Mouse (Mus musculus): ENCODE measurements at regions not wholly inside any gene's neighbourhood (a gene's known extent, or its start where the extent isn't known, plus 50 kb on each side); places are given as distances from the start of the nearest gene placed in this dataset.
A peak's percentile ranks its signal among the peaks of the same experiment; 100 is the strongest.

GRCm38 (mm10) chr6:94987427-94987826 is 129.6 kb upstream of the Kbtbd8 start:
- Histone ChIP-seq H3K9me3 (ENCODE audit: control insufficient read depth, low read length) (no peaks in the 10 kb centered on the region), H3K4me3 (ENCODE audit: insufficient read depth in 1 of 2, low read depth in 2 of 2, low read length in 2 of 2) (no peak overlapping the region), H3K27me3 (ENCODE audit: control insufficient read depth, insufficient read depth, low read length) (no peaks in the 10 kb centered on the region; the same call in 1 of the 2 replicates), H3K9ac (replicated peaks) (no peak overlapping the region), H3K4me1 (replicated peaks; ENCODE audit: control insufficient read depth in 2 of 2, insufficient read depth in 2 of 2, low read length in 1 of 2) (no peaks in the 10 kb centered on the region), H3K27ac (no peak overlapping the region), H3K36me3 (replicated peaks; ENCODE audit: control insufficient read depth, insufficient read depth, low read depth) (no peaks in the 10 kb centered on the region), H3K4me2 (ENCODE audit: low read depth) (no peak overlapping the region)
- TF ChIP-seq EP300 (IDR thresholded peaks at IDR 0.05; ENCODE audit: low read depth) (no peak), CTCF (IDR thresholded peaks at IDR 0.05; ENCODE audit: low read depth) (no peak)
- no peak for DNase-seq (ENCODE audit: low read depth in 3 of 3, low spot score in 3 of 3)
- ATAC-seq (ENCODE audit: insufficient read depth) = no peak
- WGBS (ENCODE audit: insufficient replicate concordance) = 36% methylated on average over 5 of the region's 5 CpGs

GRCm38 (mm10) chr6:94986346-94986745 is 130.7 kb upstream of the Kbtbd8 start:
- H3K27me3 ChIP-seq (ENCODE audit: control insufficient read depth, insufficient read depth, low read length) = no peaks in the 10 kb centered on the region; the same call in 1 of the 2 replicates
- no peak overlapping the region for H3K4me2 ChIP-seq (ENCODE audit: low read depth)
- H3K4me3 ChIP-seq (ENCODE audit: insufficient read depth in 1 of 2, low read depth in 2 of 2, low read length in 2 of 2) = no peak overlapping the region
- WGBS (ENCODE audit: insufficient replicate concordance) = 21% methylated on average over 4 of the region's 4 CpGs
- TF ChIP-seq CTCF (IDR thresholded peaks at IDR 0.05; ENCODE audit: low read depth) = peak; percentile 50; the same call in 1 of the 2 replicates
- TF ChIP-seq EP300 (IDR thresholded peaks at IDR 0.05; ENCODE audit: low read depth) = no peak
- H3K9ac ChIP-seq (replicated peaks) = no peak overlapping the region
- no peak overlapping the region for H3K27ac ChIP-seq
- no peaks in the 10 kb centered on the region for H3K4me1 ChIP-seq (replicated peaks; ENCODE audit: control insufficient read depth in 2 of 2, insufficient read depth in 2 of 2, low read length in 1 of 2)
- ATAC-seq (ENCODE audit: insufficient read depth) = no peak
- no peaks in the 10 kb centered on the region for H3K36me3 ChIP-seq (replicated peaks; ENCODE audit: control insufficient read depth, insufficient read depth, low read depth)
- H3K9me3 ChIP-seq (ENCODE audit: control insufficient read depth, low read length) = no peaks in the 10 kb centered on the region
- no peak for DNase-seq (ENCODE audit: low read depth in 3 of 3, low spot score in 3 of 3)

- Histone ChIP-seq H3K27me3 (ENCODE audit: control insufficient read depth, insufficient read depth, low read length) (no peaks in the 10 kb centered on the region; the same call in 1 of the 2 replicates), H3K4me2 (ENCODE audit: low read depth) (no peak overlapping the region), H3K36me3 (replicated peaks; ENCODE audit: control insufficient read depth, insufficient read depth, low read depth) (no peaks in the 10 kb centered on the region), H3K27ac (no peak overlapping the region), H3K4me1 (replicated peaks; ENCODE audit: control insufficient read depth in 2 of 2, insufficient read depth in 2 of 2, low read length in 1 of 2) (no peaks in the 10 kb centered on the region), H3K9ac (replicated peaks) (no peak overlapping the region), H3K4me3 (ENCODE audit: insufficient read depth in 1 of 2, low read depth in 2 of 2, low read length in 2 of 2) (no peak overlapping the region), H3K9me3 (ENCODE audit: control insufficient read depth, low read length) (no peaks in the 10 kb centered on the region)
- DNase-seq (ENCODE audit: low read depth in 3 of 3, low spot score in 3 of 3) (no peak), ATAC-seq (ENCODE audit: insufficient read depth) (no peak)
- TF ChIP-seq CTCF (IDR thresholded peaks at IDR 0.05; ENCODE audit: low read depth) (no peak), EP300 (IDR thresholded peaks at IDR 0.05; ENCODE audit: low read depth) (no peak)
- WGBS (ENCODE audit: insufficient replicate concordance) = 58% methylated on average over 3 of the region's 3 CpGs
These were observed 132.6 kb upstream of the Kbtbd8 start for GRCm38 (mm10) chr6:94984411-94984895.

GRCm38 (mm10) chr6:94968683-94969082 is 148.4 kb upstream of the Kbtbd8 start:
- 56% methylated on average over 5 of the region's 5 CpGs for WGBS (ENCODE audit: insufficient replicate concordance)
- no peak for TF ChIP-seq EP300 (IDR thresholded peaks at IDR 0.05; ENCODE audit: low read depth)
- TF ChIP-seq CTCF (IDR thresholded peaks at IDR 0.05; ENCODE audit: low read depth) = no peak

GRCm38 (mm10) chr6:94966962-94967361 is 150.1 kb upstream of the Kbtbd8 start:
- H3K4me1 ChIP-seq (replicated peaks; ENCODE audit: control insufficient read depth in 2 of 2, insufficient read depth in 2 of 2, low read length in 1 of 2) = no peaks in the 10 kb centered on the region
- no peaks in the 10 kb centered on the region for H3K27me3 ChIP-seq (ENCODE audit: control insufficient read depth, insufficient read depth, low read length)
- ATAC-seq (ENCODE audit: insufficient read depth) (no peak), DNase-seq (ENCODE audit: low read depth in 3 of 3, low spot score in 3 of 3) (peak in 1 of 3 experiments; percentile 6)
- no peak overlapping the region for H3K4me2 ChIP-seq (ENCODE audit: low read depth)
- TF ChIP-seq CTCF (IDR thresholded peaks at IDR 0.05; ENCODE audit: low read depth) (peak; percentile 37; the same call in 1 of the 2 replicates), EP300 (IDR thresholded peaks at IDR 0.05; ENCODE audit: low read depth) (no peak)
- no peaks in the 10 kb centered on the region for H3K9me3 ChIP-seq (ENCODE audit: control insufficient read depth, low read length)
- WGBS (ENCODE audit: insufficient replicate concordance) = 8% methylated on average over 3 of the region's 3 CpGs
- no peak overlapping the region for H3K9ac ChIP-seq (replicated peaks)
- no peak overlapping the region for H3K4me3 ChIP-seq (ENCODE audit: insufficient read depth in 1 of 2, low read depth in 2 of 2, low read length in 2 of 2)
- H3K27ac ChIP-seq = no peak overlapping the region
- H3K36me3 ChIP-seq (replicated peaks; ENCODE audit: control insufficient read depth, insufficient read depth, low read depth) = no peaks in the 10 kb centered on the region

More at GRCm38 (mm10) chr6:94968683-94969082, 148.4 kb upstream of the Kbtbd8 start:
- H3K36me3 ChIP-seq (replicated peaks; ENCODE audit: control insufficient read depth, insufficient read depth, low read depth) = no peaks in the 10 kb centered on the region
- no peak for ATAC-seq (ENCODE audit: insufficient read depth)
- H3K4me3 ChIP-seq (ENCODE audit: insufficient read depth in 1 of 2, low read depth in 2 of 2, low read length in 2 of 2) = no peak overlapping the region
- H3K9ac ChIP-seq (replicated peaks) = no peak overlapping the region
- no peak overlapping the region for H3K4me2 ChIP-seq (ENCODE audit: low read depth)
- H3K27me3 ChIP-seq (ENCODE audit: control insufficient read depth, insufficient read depth, low read length) = no peaks in the 10 kb centered on the region
- no peaks in the 10 kb centered on the region for H3K4me1 ChIP-seq (replicated peaks; ENCODE audit: control insufficient read depth in 2 of 2, insufficient read depth in 2 of 2, low read length in 1 of 2)
- H3K27ac ChIP-seq = no peak overlapping the region
- DNase-seq (ENCODE audit: low read depth in 3 of 3, low spot score in 3 of 3) = no peak
- H3K9me3 ChIP-seq (ENCODE audit: control insufficient read depth, low read length) = no peaks in the 10 kb centered on the region
